Mouse (Mus musculus) MEL (cell line): ENCODE measurements around the gene Actr3. TPM values are rescaled to one million over a fixed set of nuclear protein-coding genes. Genes with fewer than 3 reads are reported as not detected.

Source experiments
- DNase-seq: peaks from one replicate; pipeline ENCODE4 v3.0.0; 2011; ENCODE audit warnings: low read depth, low spot score
- H3K27ac ChIP-seq: 2 replicates; pipeline ENCODE4 v1.5.1; 2012; ENCODE audit warnings: low read depth, mild to moderate bottlenecking, control low read depth, low read length, moderate library complexity; ENCODE audit not compliant: control insufficient read depth
- H3K27me3 ChIP-seq, 2 experiments: fragments of 150-350 bp in 1 of 2; sonication (generic) in 1 of 2; 2 replicates each; pipeline ENCODE4 v1.6.1; 2012; ENCODE audit warnings: low read length in 2 of 2, mild to moderate bottlenecking in 2 of 2, improper control_type of control experiment in 1 of 2, moderate library complexity in 1 of 2; ENCODE audit not compliant: insufficient read depth in 2 of 2, control insufficient read depth in 1 of 2
- H3K36me3 ChIP-seq, 2 experiments: 2 replicates each; pipeline ENCODE4 v1.6.1; 2012 to 2014; ENCODE audit warnings: low read length in 2 of 2, improper control_type of control experiment in 1 of 2, inconsistent platforms in 1 of 2, mild to moderate bottlenecking in 1 of 2; ENCODE audit not compliant: insufficient read depth in 2 of 2, control insufficient read depth in 1 of 2
- H3K4me1 ChIP-seq, 2 experiments: fragments of 150-350 bp in 1 of 2; sonication (generic) in 1 of 2; 2 replicates each; pipeline ENCODE4 v1.6.1; 2012; ENCODE audit warnings: low read length in 2 of 2, improper control_type of control experiment in 1 of 2, mild to moderate bottlenecking in 1 of 2; ENCODE audit not compliant: insufficient read depth in 2 of 2, control insufficient read depth in 1 of 2
- H3K4me3 ChIP-seq, 2 experiments: fragments of 150-350 bp in 1 of 2; sonication (generic) in 1 of 2; 2 replicates each; pipeline ENCODE4 v1.5.1; 2012; ENCODE audit warnings: low read depth in 2 of 2, low read length in 2 of 2, mild to moderate bottlenecking in 2 of 2, moderate library complexity in 2 of 2, control low read depth in 1 of 2, improper control_type of control experiment in 1 of 2; ENCODE audit not compliant: control insufficient read depth in 1 of 2, insufficient read depth in 1 of 2
- H3K79me2 ChIP-seq: 2 replicates; pipeline ENCODE4 v1.6.1; 2012; ENCODE audit warnings: mild to moderate bottlenecking, low read length, moderate library complexity; ENCODE audit not compliant: control insufficient read depth, poor library complexity, insufficient read depth
- H3K9ac ChIP-seq: 2 replicates; pipeline ENCODE4 v1.6.1; 2012; ENCODE audit warnings: low read depth, mild to moderate bottlenecking, control low read depth, low read length, moderate library complexity; ENCODE audit not compliant: control insufficient read depth, poor library complexity, severe bottlenecking
- H3K9me3 ChIP-seq: fragments of 150-350 bp; sonication (generic); replicated peaks from 2 replicates; pipeline ENCODE4 v1.6.1; 2012; ENCODE audit warnings: mild to moderate bottlenecking, low read length, improper control_type of control experiment, moderate library complexity; ENCODE audit not compliant: insufficient read depth
- CHD1 ChIP-seq: IDR thresholded peaks from 2 replicates; pipeline ENCODE4 v1.6.1; 2012; ENCODE audit warnings: low read depth, mild to moderate bottlenecking, inconsistent platforms, low read length, improper control_type of control experiment
- CHD2 ChIP-seq: IDR thresholded peaks from 2 replicates; pipeline ENCODE4 v1.6.1; 2011; ENCODE audit warnings: low read length, improper control_type of control experiment
- E2F4 ChIP-seq: IDR thresholded peaks from 2 replicates; pipeline ENCODE4 v1.6.1; 2011; ENCODE audit warnings: low read depth, low read length, improper control_type of control experiment, borderline replicate concordance
- ELF1 ChIP-seq: IDR thresholded peaks from 2 replicates; pipeline ENCODE4 v1.6.1; 2014; ENCODE audit warnings: low read depth, mild to moderate bottlenecking, inconsistent platforms, low read length, improper control_type of control experiment, moderate library complexity
- EP300 ChIP-seq, 2 experiments: IDR thresholded peaks; 2 replicates each; pipeline ENCODE4 v1.6.1; 2011; ENCODE audit warnings: improper control_type of control experiment in 2 of 2, low read length in 2 of 2, low read depth in 1 of 2, mild to moderate bottlenecking in 1 of 2
- ETS1 ChIP-seq: IDR thresholded peaks from 2 replicates; pipeline ENCODE4 v1.6.1; 2012; ENCODE audit warnings: low read depth, mild to moderate bottlenecking, inconsistent platforms, low read length, improper control_type of control experiment, moderate library complexity
- GABPA ChIP-seq: IDR thresholded peaks from 2 replicates; pipeline ENCODE4 v1.6.1; 2012; ENCODE audit warnings: low read depth, mild to moderate bottlenecking, inconsistent platforms, low read length, improper control_type of control experiment, moderate library complexity
- HCFC1 ChIP-seq: IDR thresholded peaks from 2 replicates; pipeline ENCODE4 v1.6.1; 2012; ENCODE audit warnings: low read depth, mild to moderate bottlenecking, inconsistent platforms, low read length, improper control_type of control experiment, moderate library complexity
- JUND ChIP-seq: IDR thresholded peaks from 2 replicates; pipeline ENCODE4 v1.6.1; 2011; ENCODE audit warnings: low read depth, mild to moderate bottlenecking, improper control_type of control experiment, low read length
- MAFK ChIP-seq: IDR thresholded peaks from 2 replicates; pipeline ENCODE4 v1.6.1; 2011; ENCODE audit warnings: low read depth, mild to moderate bottlenecking, low read length, improper control_type of control experiment, borderline replicate concordance
- MAX ChIP-seq: IDR thresholded peaks from 2 replicates; pipeline ENCODE4 v1.6.1; 2011; ENCODE audit warnings: low read length, improper control_type of control experiment
- MAZ ChIP-seq: IDR thresholded peaks from 2 replicates; pipeline ENCODE4 v1.6.1; 2012; ENCODE audit warnings: low read depth, mild to moderate bottlenecking, inconsistent platforms, low read length, improper control_type of control experiment
- MEF2A ChIP-seq: IDR thresholded peaks from 2 replicates; pipeline ENCODE4 v1.6.1; 2014; ENCODE audit warnings: low read depth, mild to moderate bottlenecking, inconsistent platforms, low read length, improper control_type of control experiment; ENCODE audit not compliant: poor library complexity, insufficient replicate concordance, severe bottlenecking; ENCODE audit errors: extremely low read depth
- MXI1 ChIP-seq: IDR thresholded peaks from 2 replicates; pipeline ENCODE4 v1.6.1; 2011; ENCODE audit warnings: mild to moderate bottlenecking, low read depth, low read length, improper control_type of control experiment
- MYB ChIP-seq: IDR thresholded peaks from 2 replicates; pipeline ENCODE4 v1.6.1; 2011; ENCODE audit warnings: mild to moderate bottlenecking, low read depth, low read length, improper control_type of control experiment
- NELFE ChIP-seq: IDR thresholded peaks from 2 replicates; pipeline ENCODE4 v1.6.1; 2011; ENCODE audit warnings: low read depth, low read length, improper control_type of control experiment
- NRF1 ChIP-seq: IDR thresholded peaks from 2 replicates; pipeline ENCODE4 v1.6.1; 2014; ENCODE audit warnings: low read depth, mild to moderate bottlenecking, inconsistent platforms, low read length, improper control_type of control experiment, moderate library complexity; ENCODE audit not compliant: poor library complexity, insufficient read depth, severe bottlenecking
- POLR2AphosphoS2 ChIP-seq: IDR thresholded peaks from 2 replicates; pipeline ENCODE4 v1.6.1; 2011; ENCODE audit warnings: low read length, improper control_type of control experiment
- POLR2AphosphoS5 ChIP-seq: IDR thresholded peaks from 2 replicates; pipeline ENCODE4 v1.6.1; 2012; ENCODE audit warnings: low read depth, borderline replicate concordance, mild to moderate bottlenecking, inconsistent platforms, low read length, moderate library complexity, mixed read lengths
- RAD21 ChIP-seq: IDR thresholded peaks from 2 replicates; pipeline ENCODE4 v1.6.1; 2011; ENCODE audit warnings: mild to moderate bottlenecking, low read depth, low read length, improper control_type of control experiment
- RCOR1 ChIP-seq: IDR thresholded peaks from 2 replicates; pipeline ENCODE4 v1.6.1; 2012; ENCODE audit warnings: low read depth, mild to moderate bottlenecking, inconsistent platforms, low read length, improper control_type of control experiment
- SIN3A ChIP-seq: IDR thresholded peaks from 2 replicates; pipeline ENCODE4 v1.6.1; 2012; ENCODE audit warnings: low read length, improper control_type of control experiment, inconsistent platforms
- SMC3 ChIP-seq: IDR thresholded peaks from 2 replicates; pipeline ENCODE4 v1.6.1; 2011; ENCODE audit warnings: low read depth, low read length, improper control_type of control experiment
- UBTF ChIP-seq: IDR thresholded peaks from 2 replicates; pipeline ENCODE4 v1.6.1; 2012; ENCODE audit warnings: low read depth, mild to moderate bottlenecking, inconsistent platforms, low read length, improper control_type of control experiment, moderate library complexity, borderline replicate concordance; ENCODE audit not compliant: insufficient read depth
- USF1 ChIP-seq: IDR thresholded peaks from 2 replicates; pipeline ENCODE4 v1.6.1; 2014; ENCODE audit warnings: low read depth, mild to moderate bottlenecking, inconsistent platforms, low read length, improper control_type of control experiment, moderate library complexity
- USF2 ChIP-seq, 2 experiments: IDR thresholded peaks; 2 replicates each; pipeline ENCODE4 v1.6.1; 2011 to 2012; ENCODE audit warnings: improper control_type of control experiment in 2 of 2, low read length in 2 of 2, borderline replicate concordance in 1 of 2, inconsistent platforms in 1 of 2, low read depth in 1 of 2, mild to moderate bottlenecking in 1 of 2; ENCODE audit not compliant: insufficient read depth in 1 of 2
- ZC3H11A ChIP-seq: IDR thresholded peaks from 2 replicates; pipeline ENCODE4 v1.6.1; 2012; ENCODE audit warnings: low read depth, mild to moderate bottlenecking, inconsistent platforms, low read length, improper control_type of control experiment
- ZKSCAN1 ChIP-seq: IDR thresholded peaks from 2 replicates; pipeline ENCODE4 v1.6.1; 2012; ENCODE audit warnings: low read depth, mild to moderate bottlenecking, inconsistent platforms, low read length, improper control_type of control experiment, moderate library complexity
- ZMIZ1 ChIP-seq: IDR thresholded peaks from 2 replicates; pipeline ENCODE4 v1.6.1; 2012; ENCODE audit warnings: low read depth, mild to moderate bottlenecking, inconsistent platforms, low read length, improper control_type of control experiment, moderate library complexity
- polyA plus RNA-seq, 2 experiments: library from polyadenylated mRNA; stranded (reverse) in 1 of 2; unstranded in 1 of 2; fragments of >175 nt in 1 of 2; fragments of >200 nt in 1 of 2; gene quantifications; 2 replicates each; pipeline versions ENCODE4 v1.2.1 to v1.2.4; 2012; ENCODE audit warnings: low replicate concordance in 2 of 2, low read depth in 1 of 2; ENCODE audit not compliant: insufficient read length in 2 of 2, insufficient read depth in 1 of 2, missing spikeins in 1 of 2
- total RNA-seq: library from RNA; depleted of rRNA; stranded (reverse); fragments of 300-350 nt; gene quantifications from 2 replicates; pipeline ENCODE4 v1.2.3, GENCODE M21; 2012

Actr3 gene
- total and polyA plus RNA-seq, 3 experiments = 154 to 211 TPM; not detected in 1

DNA sequence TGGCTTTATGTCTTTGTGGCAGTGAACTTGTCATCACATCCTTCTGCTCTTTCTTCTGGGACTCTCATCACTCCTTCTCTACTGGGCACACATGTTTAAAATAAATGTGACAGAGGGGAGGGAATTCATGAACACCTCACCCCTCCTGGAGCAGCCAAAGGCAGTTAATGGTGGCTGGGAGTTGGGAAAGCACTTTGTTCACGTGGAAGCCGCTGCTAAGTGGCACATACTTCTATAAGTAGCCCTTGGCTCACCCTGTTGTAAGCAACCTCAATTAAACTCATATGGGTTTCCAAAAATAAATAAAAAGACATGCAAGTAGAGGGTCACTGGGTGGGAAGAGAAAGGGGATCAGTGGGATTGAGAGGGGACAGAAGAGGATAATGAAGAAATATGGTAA lies 27.8 kb upstream of the Actr3 start:
- TF ChIP-seq ETS1 = no peak
- no peak for TF ChIP-seq GABPA
- no peak for TF ChIP-seq ZMIZ1
- TF ChIP-seq POLR2AphosphoS5 = no peak
- TF ChIP-seq SMC3 = no peak
- TF ChIP-seq ELF1 = no peak
- TF ChIP-seq MEF2A = no peak
- TF ChIP-seq MAX = no peak
- no peak for TF ChIP-seq MXI1
- TF ChIP-seq SIN3A = no peak
- TF ChIP-seq RCOR1 = no peak
- no peak for TF ChIP-seq ZC3H11A
- no peak for TF ChIP-seq HCFC1
- TF ChIP-seq MAFK = no peak
- TF ChIP-seq MYB = no peak
- TF ChIP-seq JUND = no peak
- no peak for TF ChIP-seq ZKSCAN1
- no peak for TF ChIP-seq CHD1
- TF ChIP-seq, all 39 proteins: peak for 0
- no peak overlapping the region for H3K9ac ChIP-seq
- H3K79me2 ChIP-seq = no peaks in the 10 kb centered on the region
- no peaks in the 10 kb centered on the region for H3K27me3 ChIP-seq
- DNase-seq = no peak
- no peak overlapping the region for H3K4me3 ChIP-seq
- H3K9me3 ChIP-seq = no peaks in the 10 kb centered on the region
- H3K27ac ChIP-seq = no peak overlapping the region
- H3K4me1 ChIP-seq = peaks cover 3 to 15% of the 10 kb centered on the region in 2 experiments
- peaks cover 0 to 17% of the 10 kb centered on the region in 2 experiments; a peak in 2 of 4 replicates for H3K36me3 ChIP-seq

GRCm38 (mm10) chr1:125462917-125463316 lies 27.4 kb upstream of the Actr3 start:
- H3K4me3 ChIP-seq = no peak overlapping the region
- no peak for TF ChIP-seq MAZ
- TF ChIP-seq GABPA = no peak
- TF ChIP-seq HCFC1 = no peak
- no peak for TF ChIP-seq NRF1
- TF ChIP-seq NELFE = no peak
- no peak for TF ChIP-seq MEF2A
- TF ChIP-seq ZC3H11A = no peak
- TF ChIP-seq USF2 (IDR thresholded peaks at IDR 0.05; ENCODE audit: borderline replicate concordance in 1 of 2, insufficient read depth in 1 of 2, low read depth in 1 of 2, low read length in 2 of 2) = no peak
- no peak for TF ChIP-seq RAD21
- no peak for TF ChIP-seq POLR2AphosphoS2
- TF ChIP-seq E2F4 = no peak
- TF ChIP-seq CHD2 = no peak
- TF ChIP-seq EP300 (IDR thresholded peaks at IDR 0.05; ENCODE audit: low read depth in 1 of 2, low read length in 2 of 2) = no peak
- TF ChIP-seq UBTF = no peak
- no peak for TF ChIP-seq SIN3A
- TF ChIP-seq USF1 = no peak
- TF ChIP-seq MYB = no peak
- H3K27me3 ChIP-seq = no peaks in the 10 kb centered on the region
- no peak overlapping the region for H3K27ac ChIP-seq
- H3K36me3 ChIP-seq = peaks cover 0 to 17% of the 10 kb centered on the region in 2 experiments; a peak in 2 of 4 replicates
- no peak for DNase-seq
- H3K9ac ChIP-seq = no peak overlapping the region
- H3K4me1 ChIP-seq = peaks cover 3 to 15% of the 10 kb centered on the region in 2 experiments
- no peaks in the 10 kb centered on the region for H3K9me3 ChIP-seq
- H3K79me2 ChIP-seq = no peaks in the 10 kb centered on the region
